Mouse (Mus musculus): Measurements from ENCODE around the gene Slc35e3. TPM values are rescaled to one million over a fixed set of nuclear protein-coding genes. Genes with fewer than 3 reads are reported as not detected.
"Not testable (repeated sequence)": the region's sequence is repeated elsewhere in the genome, so short reads cannot be mapped to it uniquely, and the experiment has no call there.

Slc35e3 gene
- polyA plus RNA-seq, 2 experiments: 1.3 to 1.7 TPM

DNA sequence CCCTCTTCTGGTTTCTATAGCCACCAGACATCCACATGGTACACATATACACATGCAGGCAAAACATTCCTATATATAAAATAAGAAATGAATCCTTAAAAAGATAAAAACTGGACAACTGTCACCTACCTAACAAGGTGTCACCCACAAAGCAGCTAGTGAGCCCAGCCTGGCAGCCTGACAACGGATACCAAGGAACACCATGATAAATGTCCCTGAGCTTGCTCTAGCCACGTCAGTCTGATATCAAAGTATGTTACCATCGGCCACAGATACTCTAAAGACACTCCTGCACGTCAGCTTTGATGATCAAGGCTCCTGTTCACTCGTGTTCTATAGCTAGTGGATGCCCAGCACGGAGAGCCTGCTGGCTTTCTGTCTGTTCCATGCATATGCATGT is 39.7 kb downstream of the Slc35e3 start:
- no peak overlapping the region for H3K27ac ChIP-seq
- no peak overlapping the region for H3K4me2 ChIP-seq (ENCODE audit: low read depth)
- H3K4me1 ChIP-seq (replicated peaks; ENCODE audit: control insufficient read depth in 2 of 2, insufficient read depth in 2 of 2, low read length in 1 of 2): peaks cover 0 to 3% of the 10 kb centered on the region in 2 experiments; a peak in 3 of 4 replicates
- no peak overlapping the region for H3K4me3 ChIP-seq (ENCODE audit: insufficient read depth in 1 of 2, low read depth in 2 of 2, low read length in 2 of 2)
- no peaks in the 10 kb centered on the region for H3K27me3 ChIP-seq (ENCODE audit: control insufficient read depth, insufficient read depth, low read length)
- 74% methylated on average over 6 of the region's 6 CpGs for WGBS (ENCODE audit: insufficient replicate concordance)
- no peak for ATAC-seq (ENCODE audit: insufficient read depth)
- no peak for DNase-seq (ENCODE audit: low read depth in 3 of 3, low spot score in 3 of 3)
- no peak overlapping the region for H3K9ac ChIP-seq (replicated peaks)
- TF ChIP-seq CTCF (IDR thresholded peaks at IDR 0.05; ENCODE audit: low read depth): no peak
- TF ChIP-seq EP300 (IDR thresholded peaks at IDR 0.05; ENCODE audit: low read depth): no peak
- peaks cover 48% of the 10 kb centered on the region for H3K36me3 ChIP-seq (replicated peaks; ENCODE audit: control insufficient read depth, insufficient read depth, low read depth)
- H3K9me3 ChIP-seq (ENCODE audit: control insufficient read depth, low read length): no peaks in the 10 kb centered on the region

DNA sequence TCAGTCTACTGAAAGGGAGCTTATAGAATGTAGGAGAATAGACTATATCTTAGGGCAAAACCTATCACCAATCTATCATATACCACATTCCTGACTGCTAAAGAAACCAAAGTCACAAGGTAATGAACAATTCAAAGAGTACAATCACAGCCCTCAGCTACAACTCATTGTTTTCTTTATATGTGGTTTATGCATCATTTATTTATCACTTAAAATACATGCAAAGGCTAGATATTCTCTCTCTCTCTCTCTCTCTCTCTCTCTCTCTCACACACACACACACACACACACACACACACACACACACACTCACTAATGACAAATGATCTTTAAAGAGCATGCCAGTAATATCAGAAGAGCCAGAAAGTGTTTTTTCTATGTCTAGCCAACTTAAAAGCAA is 40.4 kb downstream of the Slc35e3 start:
- TF ChIP-seq CTCF (IDR thresholded peaks at IDR 0.05; ENCODE audit: low read depth): no peak
- TF ChIP-seq EP300 (IDR thresholded peaks at IDR 0.05; ENCODE audit: low read depth): no peak
- no peak overlapping the region for H3K4me3 ChIP-seq (ENCODE audit: insufficient read depth in 1 of 2, low read depth in 2 of 2, low read length in 2 of 2)
- no peaks in the 10 kb centered on the region for H3K27me3 ChIP-seq (ENCODE audit: control insufficient read depth, insufficient read depth, low read length)
- H3K4me2 ChIP-seq (ENCODE audit: low read depth): no peak overlapping the region
- no peaks in the 10 kb centered on the region for H3K9me3 ChIP-seq (ENCODE audit: control insufficient read depth, low read length)
- peaks cover 0 to 3% of the 10 kb centered on the region in 2 experiments; a peak in 3 of 4 replicates for H3K4me1 ChIP-seq (replicated peaks; ENCODE audit: control insufficient read depth in 2 of 2, insufficient read depth in 2 of 2, low read length in 1 of 2)
- ATAC-seq (ENCODE audit: insufficient read depth) (no peak), DNase-seq (ENCODE audit: low read depth in 3 of 3, low spot score in 3 of 3) (no peak)
- H3K9ac ChIP-seq (replicated peaks): no peak overlapping the region
- peaks cover 51% of the 10 kb centered on the region for H3K36me3 ChIP-seq (replicated peaks; ENCODE audit: control insufficient read depth, insufficient read depth, low read depth)
- H3K27ac ChIP-seq: no peak overlapping the region

DNA sequence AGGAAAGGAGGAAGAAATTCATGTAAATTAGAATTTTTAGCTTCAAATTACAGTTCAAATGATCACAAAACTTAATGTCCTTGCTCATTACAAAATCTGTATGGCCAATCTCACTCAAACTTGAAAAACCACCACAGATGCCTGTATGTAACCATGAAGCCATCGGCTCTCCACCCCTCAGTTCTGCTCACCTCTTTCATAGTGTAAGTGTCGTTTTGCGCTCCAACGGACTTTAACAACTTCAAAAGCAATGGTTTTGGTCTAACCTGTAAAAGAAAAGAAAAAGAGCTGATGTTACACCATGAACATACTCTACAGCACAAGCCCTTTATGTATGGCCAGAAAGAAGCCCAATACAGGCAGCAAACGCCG is 41.2 kb downstream of the Slc35e3 start:
- no peak overlapping the region for H3K4me2 ChIP-seq (ENCODE audit: low read depth)
- ATAC-seq (ENCODE audit: insufficient read depth) (no peak), DNase-seq (ENCODE audit: low read depth in 3 of 3, low spot score in 3 of 3) (no peak)
- H3K27ac ChIP-seq: no peak overlapping the region
- TF ChIP-seq CTCF (IDR thresholded peaks at IDR 0.05; ENCODE audit: low read depth) (no peak), EP300 (IDR thresholded peaks at IDR 0.05; ENCODE audit: low read depth) (no peak)
- H3K4me1 ChIP-seq (replicated peaks; ENCODE audit: control insufficient read depth in 2 of 2, insufficient read depth in 2 of 2, low read length in 1 of 2): peaks cover 0 to 3% of the 10 kb centered on the region in 2 experiments; a peak in 3 of 4 replicates
- no peaks in the 10 kb centered on the region for H3K27me3 ChIP-seq (ENCODE audit: control insufficient read depth, insufficient read depth, low read length)
- 84% methylated on average over 6 of the region's 6 CpGs for WGBS (ENCODE audit: insufficient replicate concordance)
- H3K9ac ChIP-seq (replicated peaks): no peak overlapping the region
- H3K36me3 ChIP-seq (replicated peaks; ENCODE audit: control insufficient read depth, insufficient read depth, low read depth): peaks cover 60% of the 10 kb centered on the region
- no peaks in the 10 kb centered on the region for H3K9me3 ChIP-seq (ENCODE audit: control insufficient read depth, low read length)
- H3K4me3 ChIP-seq (ENCODE audit: insufficient read depth in 1 of 2, low read depth in 2 of 2, low read length in 2 of 2): no peak overlapping the region

DNA sequence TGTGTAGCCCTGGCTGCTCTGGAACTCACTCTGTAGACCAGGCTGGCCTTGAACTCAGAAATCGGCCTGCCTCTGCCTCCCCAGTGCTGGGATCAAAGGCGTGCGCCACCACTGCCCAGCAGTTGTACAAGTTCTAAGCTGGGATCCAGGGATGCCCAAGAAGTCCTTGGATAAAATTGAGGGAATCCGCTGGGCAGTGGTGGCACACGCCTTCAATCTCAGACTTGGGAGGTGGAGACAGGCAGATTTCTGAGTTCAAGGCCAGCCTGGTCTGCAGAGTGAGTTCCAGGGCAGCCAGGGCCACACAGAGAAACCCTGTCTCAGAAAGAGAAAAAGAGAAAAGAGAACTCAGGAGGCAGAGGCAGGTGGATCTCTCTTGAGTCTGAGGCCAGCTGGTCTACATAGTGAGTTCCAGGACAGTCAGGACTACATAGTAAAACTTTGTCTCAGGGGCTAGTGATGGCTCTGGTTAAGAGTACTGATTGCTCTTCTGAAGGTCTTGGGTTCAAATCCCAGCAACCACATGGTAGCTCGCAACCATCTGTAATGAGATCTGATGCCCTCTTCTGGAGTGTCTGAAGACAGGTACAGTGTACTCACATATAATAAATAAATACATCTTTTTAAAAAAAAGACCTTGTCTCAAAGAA is 41.7 kb downstream of the Slc35e3 start:
- H3K9me3 ChIP-seq (ENCODE audit: control insufficient read depth, low read length); H3K27me3 ChIP-seq (ENCODE audit: control insufficient read depth, insufficient read depth, low read length); H3K4me2 ChIP-seq (ENCODE audit: low read depth); H3K9ac ChIP-seq (replicated peaks); H3K4me3 ChIP-seq (ENCODE audit: insufficient read depth in 1 of 2, low read depth in 2 of 2, low read length in 2 of 2); H3K27ac ChIP-seq; DNase-seq (ENCODE audit: low read depth in 3 of 3, low spot score in 3 of 3); H3K4me1 ChIP-seq (replicated peaks; ENCODE audit: control insufficient read depth in 2 of 2, insufficient read depth in 2 of 2, low read length in 1 of 2); ATAC-seq (ENCODE audit: insufficient read depth): not testable (repeated sequence)
- peaks cover 65% of the 10 kb centered on the region for H3K36me3 ChIP-seq (replicated peaks; ENCODE audit: control insufficient read depth, insufficient read depth, low read depth)
- 90% methylated on average over 6 of the region's 6 CpGs for WGBS (ENCODE audit: insufficient replicate concordance)

DNA sequence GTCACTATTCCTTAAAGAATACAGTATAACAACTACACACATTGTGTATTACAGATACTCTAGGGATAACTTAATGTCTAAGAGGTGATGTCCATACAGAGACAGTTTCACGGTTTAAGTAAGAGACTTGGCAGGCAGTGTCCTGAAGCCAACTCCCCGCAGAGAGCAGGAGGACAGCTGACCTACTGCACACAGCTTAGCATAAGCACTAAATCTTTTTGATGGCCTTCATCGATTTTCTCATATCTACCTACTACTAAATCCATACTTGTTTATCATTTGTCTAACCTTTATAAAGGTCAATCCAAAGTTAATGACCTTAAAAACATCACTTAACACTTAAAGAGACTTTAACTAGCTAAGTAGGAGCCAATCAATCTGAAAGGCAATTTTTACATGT is 42.7 kb downstream of the Slc35e3 start:
- Histone ChIP-seq H3K27ac (no peak overlapping the region), H3K9ac (replicated peaks) (no peak overlapping the region), H3K4me2 (ENCODE audit: low read depth) (no peak overlapping the region), H3K36me3 (replicated peaks; ENCODE audit: control insufficient read depth, insufficient read depth, low read depth) (peaks cover 73% of the 10 kb centered on the region), H3K9me3 (ENCODE audit: control insufficient read depth, low read length) (no peaks in the 10 kb centered on the region), H3K4me1 (replicated peaks; ENCODE audit: control insufficient read depth in 2 of 2, insufficient read depth in 2 of 2, low read length in 1 of 2) (no peaks in the 10 kb centered on the region; a peak in 2 of 4 replicates), H3K4me3 (ENCODE audit: insufficient read depth in 1 of 2, low read depth in 2 of 2, low read length in 2 of 2) (no peak overlapping the region), H3K27me3 (ENCODE audit: control insufficient read depth, insufficient read depth, low read length) (no peaks in the 10 kb centered on the region)
- ATAC-seq (ENCODE audit: insufficient read depth) (no peak), DNase-seq (ENCODE audit: low read depth in 3 of 3, low spot score in 3 of 3) (no peak)
- 85% methylated on average over 3 of the region's 3 CpGs for WGBS (ENCODE audit: insufficient replicate concordance)
- TF ChIP-seq CTCF (IDR thresholded peaks at IDR 0.05; ENCODE audit: low read depth) (no peak), EP300 (IDR thresholded peaks at IDR 0.05; ENCODE audit: low read depth) (no peak)
